Mouse (Mus musculus): ENCODE measurements at regions not wholly inside any gene's neighbourhood (a gene's known extent, or its start where the extent isn't known, plus 50 kb on each side); places are given as distances from the start of the nearest gene placed in this dataset.
A peak's percentile ranks its signal among the peaks of the same experiment; 100 is the strongest.

DNA sequence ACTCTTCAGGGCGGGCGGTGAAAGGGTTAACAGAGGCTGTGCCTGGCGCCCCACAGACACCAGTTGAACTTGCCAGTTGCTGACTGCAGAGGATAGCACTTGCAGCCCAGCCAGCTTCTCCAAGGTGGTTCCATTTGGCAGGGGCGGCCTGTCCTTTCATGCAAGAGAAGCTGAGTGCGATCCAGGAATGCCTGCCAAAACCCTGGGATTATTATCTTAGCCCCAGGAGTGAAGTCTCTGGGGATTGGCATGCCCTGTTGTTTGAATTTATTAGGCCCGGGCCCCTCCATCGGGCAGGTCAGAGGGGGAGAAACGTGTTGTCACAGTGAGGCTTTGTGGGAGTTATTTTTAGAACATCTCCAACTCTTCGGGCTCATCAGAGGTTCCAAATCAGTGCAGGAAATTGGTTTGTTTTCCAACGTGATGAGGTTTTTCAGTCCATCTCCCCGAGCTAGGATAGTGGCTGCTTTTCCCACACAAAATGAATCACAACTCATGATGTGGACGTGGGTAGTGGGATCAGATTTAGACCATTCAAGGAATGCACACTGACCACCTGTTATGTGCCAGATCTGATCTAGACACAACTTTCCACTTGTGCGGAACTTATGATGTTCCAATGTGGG, 219.4 kb upstream of the Rpl38 start:
- Histone ChIP-seq H3K4me1 (peaks cover 30% of the 10 kb centered on the region), H3K27ac (no peak overlapping the region), H3K9ac (no peak overlapping the region), H3K27me3 (no peaks in the 10 kb centered on the region; the same call in 1 of the 2 replicates), H3K9me3 (no peaks in the 10 kb centered on the region), H3K36me3 (no peaks in the 10 kb centered on the region), H3K4me3 (no peak overlapping the region), H3K4me2 (replicated peaks) (no peak overlapping the region)
- WGBS, result 32% methylated on average over 13 of the region's 13 CpGs
- ATAC-seq (ENCODE audit: insufficient number of reproducible peaks, insufficient read depth, low FRiP score, low TSS enrichment), result no peak

GRCm38 (mm10) chr11:114447461-114447847, 220.9 kb upstream of the Rpl38 start:
- 84% methylated on average over 5 of the region's 5 CpGs for WGBS
- peaks cover 30% of the 10 kb centered on the region for H3K4me1 ChIP-seq
- H3K36me3 ChIP-seq, result no peaks in the 10 kb centered on the region
- H3K4me3 ChIP-seq, result no peak overlapping the region
- H3K9me3 ChIP-seq, result no peaks in the 10 kb centered on the region
- H3K4me2 ChIP-seq (replicated peaks), result peak overlapping the region; percentile 57
- no peak overlapping the region for H3K9ac ChIP-seq
- no peak overlapping the region for H3K27ac ChIP-seq
- ATAC-seq (ENCODE audit: insufficient number of reproducible peaks, insufficient read depth, low FRiP score, low TSS enrichment), result no peak
- no peaks in the 10 kb centered on the region; the same call in 1 of the 2 replicates for H3K27me3 ChIP-seq

GRCm38 (mm10) chr11:114446617-114447460, 221.5 kb upstream of the Rpl38 start:
- ATAC-seq (ENCODE audit: insufficient number of reproducible peaks, insufficient read depth, low FRiP score, low TSS enrichment), result peak; percentile 65
- peak overlapping the region; percentile 57 for H3K4me2 ChIP-seq (replicated peaks)
- H3K4me1 ChIP-seq, result peaks cover 30% of the 10 kb centered on the region
- peak overlapping the region; percentile 33; the same call in 1 of the 2 replicates for H3K9ac ChIP-seq
- H3K27ac ChIP-seq, result peak overlapping the region; percentile 63; the same call in 1 of the 2 replicates
- no peaks in the 10 kb centered on the region; the same call in 1 of the 2 replicates for H3K27me3 ChIP-seq
- H3K4me3 ChIP-seq, result peak overlapping the region; percentile 25
- H3K9me3 ChIP-seq, result no peaks in the 10 kb centered on the region
- 7% methylated on average over 22 of the region's 23 CpGs for WGBS
- no peaks in the 10 kb centered on the region for H3K36me3 ChIP-seq

- Histone ChIP-seq H3K27me3 (no peaks in the 10 kb centered on the region; the same call in 1 of the 2 replicates), H3K36me3 (no peaks in the 10 kb centered on the region), H3K4me2 (replicated peaks) (peak overlapping the region; percentile 57), H3K9me3 (no peaks in the 10 kb centered on the region), H3K9ac (no peak overlapping the region), H3K27ac (peak overlapping the region; percentile 63), H3K4me1 (peaks cover 30% of the 10 kb centered on the region), H3K4me3 (peak overlapping the region; percentile 25)
- WGBS, result 7% methylated on average over 8 of the region's 8 CpGs
- ATAC-seq (ENCODE audit: insufficient number of reproducible peaks, insufficient read depth, low FRiP score, low TSS enrichment), result no peak
Observed at GRCm38 (mm10) chr11:114446075-114446616, 222.2 kb upstream of the Rpl38 start.

GRCm38 (mm10) chr11:114444211-114444610, 224.1 kb upstream of the Rpl38 start:
- no peak for ATAC-seq (ENCODE audit: insufficient number of reproducible peaks, insufficient read depth, low FRiP score, low TSS enrichment)
- 39% methylated on average over 8 of the region's 8 CpGs for WGBS
- H3K4me2 ChIP-seq (replicated peaks), result no peak overlapping the region
- H3K9me3 ChIP-seq, result no peaks in the 10 kb centered on the region
- H3K9ac ChIP-seq, result no peak overlapping the region
- H3K4me3 ChIP-seq, result no peak overlapping the region
- no peaks in the 10 kb centered on the region for H3K36me3 ChIP-seq
- no peak overlapping the region for H3K27ac ChIP-seq
- peaks cover 30% of the 10 kb centered on the region for H3K4me1 ChIP-seq
- H3K27me3 ChIP-seq, result peaks cover 3% of the 10 kb centered on the region; the same call in 1 of the 2 replicates

GRCm38 (mm10) chr11:114443444-114443843, 224.9 kb upstream of the Rpl38 start:
- H3K4me1 ChIP-seq, result peaks cover 25% of the 10 kb centered on the region
- no peak overlapping the region for H3K9ac ChIP-seq
- no peak overlapping the region for H3K4me3 ChIP-seq
- 77% methylated on average over 5 of the region's 5 CpGs for WGBS
- H3K9me3 ChIP-seq, result no peaks in the 10 kb centered on the region
- no peak overlapping the region for H3K4me2 ChIP-seq (replicated peaks)
- peaks cover 3% of the 10 kb centered on the region; the same call in 1 of the 2 replicates for H3K27me3 ChIP-seq
- H3K36me3 ChIP-seq, result no peaks in the 10 kb centered on the region
- no peak for ATAC-seq (ENCODE audit: insufficient number of reproducible peaks, insufficient read depth, low FRiP score, low TSS enrichment)
- no peak overlapping the region for H3K27ac ChIP-seq

DNA sequence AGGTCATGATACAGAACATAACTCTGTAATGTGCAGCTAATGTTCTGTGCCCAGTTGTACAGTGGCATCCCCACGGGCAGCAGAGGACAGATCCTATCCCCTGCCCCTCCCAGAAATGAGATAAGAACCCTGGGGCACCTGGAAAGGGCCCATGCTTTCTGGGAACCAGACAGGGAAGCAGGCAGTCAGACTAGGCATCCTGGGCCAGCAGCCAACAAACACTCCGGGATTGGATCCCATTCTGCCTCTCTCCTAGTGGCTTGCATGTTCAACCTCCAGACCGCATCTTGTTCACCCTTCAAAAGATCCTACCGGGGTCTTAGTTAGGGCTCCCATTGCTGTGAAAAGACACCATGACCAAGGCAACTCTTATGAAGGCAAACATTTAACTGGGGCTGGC, 229.0 kb upstream of the Rpl38 start:
- Histone ChIP-seq H3K9me3 (no peaks in the 10 kb centered on the region), H3K4me2 (replicated peaks) (no peak overlapping the region), H3K4me3 (no peak overlapping the region), H3K36me3 (no peaks in the 10 kb centered on the region), H3K27ac (no peak overlapping the region), H3K27me3 (peaks cover 3% of the 10 kb centered on the region; the same call in 1 of the 2 replicates), H3K4me1 (peaks cover 3% of the 10 kb centered on the region; the same call in 1 of the 2 replicates), H3K9ac (no peak overlapping the region)
- no peak for ATAC-seq (ENCODE audit: insufficient number of reproducible peaks, insufficient read depth, low FRiP score, low TSS enrichment)
- WGBS, result 89% methylated on average over 4 of the region's 4 CpGs

DNA sequence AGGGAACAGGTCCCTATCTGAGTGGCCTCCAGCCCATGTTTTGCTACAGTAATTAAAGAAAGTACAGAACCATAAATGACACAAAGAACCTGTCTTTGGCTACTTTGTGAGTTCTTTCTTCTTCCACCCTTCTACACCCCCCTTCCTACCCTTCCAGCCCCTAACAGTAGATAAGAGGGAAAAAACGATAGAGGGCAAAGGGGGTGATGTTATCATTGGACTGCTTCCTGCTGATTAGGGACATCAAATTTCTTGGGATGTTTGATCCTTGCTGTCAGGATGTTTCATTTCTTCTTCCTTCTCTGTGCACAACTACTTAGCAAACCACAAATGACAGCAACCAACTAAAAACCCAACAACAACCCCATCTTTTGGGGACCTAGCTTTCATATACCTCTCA, 232.5 kb upstream of the Rpl38 start:
- Histone ChIP-seq H3K4me1 (no peaks in the 10 kb centered on the region), H3K9me3 (no peaks in the 10 kb centered on the region), H3K27ac (no peak overlapping the region), H3K4me2 (replicated peaks) (no peak overlapping the region), H3K27me3 (peaks cover 8% of the 10 kb centered on the region; the same call in 1 of the 2 replicates), H3K36me3 (no peaks in the 10 kb centered on the region), H3K4me3 (no peak overlapping the region), H3K9ac (no peak overlapping the region)
- ATAC-seq (ENCODE audit: insufficient number of reproducible peaks, insufficient read depth, low FRiP score, low TSS enrichment), result no peak
- WGBS, result 59% methylated on average over 1 of the region's 1 CpGs

GRCm38 (mm10) chr11:114433561-114433960, 234.8 kb upstream of the Rpl38 start:
- Histone ChIP-seq H3K27ac (no peak overlapping the region), H3K4me1 (peaks cover 6% of the 10 kb centered on the region; the same call in 1 of the 2 replicates), H3K9me3 (no peaks in the 10 kb centered on the region), H3K36me3 (no peaks in the 10 kb centered on the region), H3K4me2 (replicated peaks) (no peak overlapping the region), H3K4me3 (no peak overlapping the region), H3K9ac (no peak overlapping the region), H3K27me3 (peaks cover 8% of the 10 kb centered on the region; the same call in 1 of the 2 replicates)
- ATAC-seq (ENCODE audit: insufficient number of reproducible peaks, insufficient read depth, low FRiP score, low TSS enrichment), result no peak
- 11% methylated on average over 5 of the region's 5 CpGs for WGBS

DNA sequence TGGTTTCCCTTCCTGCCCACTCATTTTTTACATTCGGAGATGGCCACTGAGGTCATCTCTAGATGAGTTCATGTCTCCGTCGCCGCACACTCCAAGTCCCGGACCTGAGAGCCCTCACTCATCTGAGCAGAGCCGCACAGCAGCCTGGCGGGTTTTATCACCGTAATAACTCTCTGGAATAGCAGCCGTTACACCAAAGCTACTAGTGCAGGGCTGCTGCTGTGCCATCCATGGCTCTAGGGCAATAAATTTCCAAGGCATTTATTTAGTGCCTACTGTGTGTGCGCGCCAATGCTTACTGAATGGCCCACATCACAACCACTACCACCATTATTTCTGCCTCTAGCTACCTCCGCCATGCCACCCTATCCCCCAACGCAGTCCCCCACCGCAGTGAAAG, 242.9 kb upstream of the Rpl38 start:
- Histone ChIP-seq H3K27ac (no peak overlapping the region), H3K4me1 (peaks cover 9% of the 10 kb centered on the region; the same call in 1 of the 2 replicates), H3K36me3 (no peaks in the 10 kb centered on the region), H3K9me3 (no peaks in the 10 kb centered on the region), H3K4me2 (replicated peaks) (no peak overlapping the region), H3K27me3 (no peaks in the 10 kb centered on the region), H3K9ac (no peak overlapping the region), H3K4me3 (no peak overlapping the region)
- no peak for ATAC-seq (ENCODE audit: insufficient number of reproducible peaks, insufficient read depth, low FRiP score, low TSS enrichment)
- WGBS, result 93% methylated on average over 14 of the region's 14 CpGs

DNA sequence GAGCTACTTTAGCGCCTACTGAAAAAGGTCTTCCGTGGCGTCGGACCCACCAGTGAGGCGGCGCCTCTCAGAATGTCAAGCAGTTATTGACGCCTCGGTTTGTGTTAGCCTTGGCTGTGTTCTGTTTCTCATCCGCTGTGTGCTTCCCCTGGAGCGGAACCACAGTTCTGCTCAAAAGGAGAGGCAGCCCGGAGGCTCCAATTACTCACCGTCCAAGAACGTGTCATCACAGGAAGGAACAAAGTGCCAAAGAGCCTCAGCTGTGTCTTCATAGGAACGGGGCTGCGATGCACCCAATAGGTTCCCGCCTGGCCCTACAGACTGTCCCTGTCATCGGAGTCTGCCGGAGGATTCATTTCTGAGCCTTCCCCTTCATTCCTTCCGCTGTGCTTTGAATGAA, 245.0 kb upstream of the Rpl38 start:
- H3K36me3 ChIP-seq, result no peaks in the 10 kb centered on the region
- no peaks in the 10 kb centered on the region for H3K9me3 ChIP-seq
- H3K9ac ChIP-seq, result no peak overlapping the region
- 0 out of 2 replicates have a peak, but pooled peaks cover under 1% of the 10 kb centered on the region for H3K4me1 ChIP-seq
- H3K27me3 ChIP-seq, result no peaks in the 10 kb centered on the region
- no peak overlapping the region for H3K27ac ChIP-seq
- 83% methylated on average over 19 of the region's 19 CpGs for WGBS
- H3K4me2 ChIP-seq (replicated peaks), result no peak overlapping the region
- H3K4me3 ChIP-seq, result no peak overlapping the region
- no peak for ATAC-seq (ENCODE audit: insufficient number of reproducible peaks, insufficient read depth, low FRiP score, low TSS enrichment)

Data from embryonic facial prominence, embryonic 12.5 days (tissue).